Mouse (Mus musculus): ENCODE data around the gene Mpg.
A peak's percentile ranks its signal among the peaks of the same experiment; 100 is the strongest.

DNA sequence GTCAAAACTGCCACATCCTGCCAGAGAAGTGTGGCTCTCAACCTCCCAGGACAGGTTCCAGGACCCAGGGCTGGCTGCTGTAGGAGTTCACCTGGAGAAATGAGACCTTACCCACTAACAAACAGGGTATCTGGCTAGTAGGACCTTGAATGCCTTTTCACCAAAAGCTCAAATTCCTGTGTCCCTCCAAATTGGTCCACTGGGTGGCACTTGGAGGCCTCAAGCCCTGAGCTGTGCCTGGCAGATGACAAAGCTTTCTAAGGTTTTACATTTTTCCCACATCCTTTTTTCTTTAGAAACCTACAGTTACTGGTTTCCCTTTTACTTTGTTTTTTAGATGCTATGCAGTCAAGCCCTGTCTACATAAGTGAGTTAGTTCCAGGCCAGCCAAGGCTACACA is 20.8 kb downstream of the Mpg start:
- peak; percentile 6; the same call in 1 of the 2 replicates for TF ChIP-seq CTCF (IDR thresholded peaks at IDR 0.05; ENCODE audit: extremely low read depth, insufficient read length, insufficient replicate concordance, low read depth, low read length)
- TF ChIP-seq POLR2A (IDR thresholded peaks at IDR 0.05; ENCODE audit: low read depth, low read length): no peak
